Mouse (Mus musculus): ENCODE measurements around the gene Lrba. TPM values are rescaled to one million over a fixed set of nuclear protein-coding genes. Genes with fewer than 3 reads are reported as not detected.

The Lrba gene
- polyA plus RNA-seq, 1 experiment from 2014 or later: 1.8 TPM

- H3K36me3 ChIP-seq (replicated peaks; ENCODE audit: insufficient read depth, low read length): no peaks in the 10 kb centered on the region
- DNase-seq (no peak), ATAC-seq (no peak)
- no peaks in the 10 kb centered on the region for H3K4me1 ChIP-seq (ENCODE audit: insufficient read depth)
- no peaks in the 10 kb centered on the region for H3K9me3 ChIP-seq (ENCODE audit: low read length)
- H3K27ac ChIP-seq (ENCODE audit: low read depth): no peak overlapping the region
- H3K9ac ChIP-seq (replicated peaks): no peak overlapping the region
- no peak overlapping the region for H3K4me3 ChIP-seq (ENCODE audit: low read depth, low read length)
- H3K4me2 ChIP-seq (ENCODE audit: low read depth, low read length): no peak overlapping the region
- no peaks in the 10 kb centered on the region for H3K27me3 ChIP-seq (ENCODE audit: insufficient read depth, low read length)
- no peak for TF ChIP-seq CTCF (IDR thresholded peaks at IDR 0.05; ENCODE audit: low read depth)
- no peak for TF ChIP-seq EP300 (IDR thresholded peaks at IDR 0.05; ENCODE audit: low read depth)
Observed at GRCm38 (mm10) chr3:86641796-86642195, 417.3 kb downstream of the Lrba start.

DNA sequence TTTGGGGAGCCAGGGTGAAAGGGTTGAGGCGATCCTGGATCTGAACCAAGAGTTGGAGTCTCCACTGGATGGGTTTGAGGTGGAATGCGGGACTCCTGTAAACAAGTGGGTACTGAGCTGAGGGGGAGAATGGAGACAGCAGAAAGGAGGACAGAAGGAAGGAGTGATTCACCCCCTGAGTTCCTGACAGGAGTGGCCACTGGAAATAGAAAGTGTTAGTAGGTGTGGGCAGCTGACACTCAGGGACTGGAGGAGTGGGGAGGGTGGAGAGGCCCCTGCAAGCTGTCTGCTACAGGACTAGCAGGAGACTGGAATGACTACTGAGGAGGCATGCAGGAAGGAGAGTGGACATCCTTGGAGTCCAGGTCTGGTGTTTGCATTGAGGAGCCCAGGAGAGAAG lies 422.3 kb downstream of the Lrba start:
- no peak for DNase-seq
- TF ChIP-seq EP300 (IDR thresholded peaks at IDR 0.05; ENCODE audit: low read depth) (no peak), CTCF (IDR thresholded peaks at IDR 0.05; ENCODE audit: low read depth) (no peak)
- Histone ChIP-seq H3K4me1 (ENCODE audit: insufficient read depth) (no peaks in the 10 kb centered on the region), H3K27me3 (ENCODE audit: insufficient read depth, low read length) (no peaks in the 10 kb centered on the region), H3K4me2 (ENCODE audit: low read depth, low read length) (no peak overlapping the region), H3K36me3 (replicated peaks; ENCODE audit: insufficient read depth, low read length) (no peaks in the 10 kb centered on the region), H3K9ac (replicated peaks) (no peak overlapping the region), H3K4me3 (ENCODE audit: low read depth, low read length) (no peak overlapping the region), H3K27ac (ENCODE audit: low read depth) (no peak overlapping the region), H3K9me3 (ENCODE audit: low read length) (no peaks in the 10 kb centered on the region)
- ATAC-seq: no peak
- WGBS (ENCODE audit: insufficient replicate concordance): 80% methylated on average over 2 of the region's 2 CpGs

- DNase-seq: no peak
- TF ChIP-seq EP300 (IDR thresholded peaks at IDR 0.05; ENCODE audit: low read depth) (no peak), CTCF (IDR thresholded peaks at IDR 0.05; ENCODE audit: low read depth) (no peak)
- no peak for ATAC-seq
- Histone ChIP-seq H3K27ac (ENCODE audit: low read depth) (no peak overlapping the region), H3K9ac (replicated peaks) (no peak overlapping the region), H3K36me3 (replicated peaks; ENCODE audit: insufficient read depth, low read length) (no peaks in the 10 kb centered on the region; the same call in 1 of the 2 replicates), H3K4me2 (ENCODE audit: low read depth, low read length) (no peak overlapping the region), H3K9me3 (ENCODE audit: low read length) (no peaks in the 10 kb centered on the region), H3K4me3 (ENCODE audit: low read depth, low read length) (no peak overlapping the region), H3K4me1 (ENCODE audit: insufficient read depth) (no peaks in the 10 kb centered on the region), H3K27me3 (ENCODE audit: insufficient read depth, low read length) (no peaks in the 10 kb centered on the region)
- 67% methylated on average over 3 of the region's 3 CpGs for WGBS (ENCODE audit: insufficient replicate concordance)
Observed at GRCm38 (mm10) chr3:86651006-86651405, 426.5 kb downstream of the Lrba start.

DNA sequence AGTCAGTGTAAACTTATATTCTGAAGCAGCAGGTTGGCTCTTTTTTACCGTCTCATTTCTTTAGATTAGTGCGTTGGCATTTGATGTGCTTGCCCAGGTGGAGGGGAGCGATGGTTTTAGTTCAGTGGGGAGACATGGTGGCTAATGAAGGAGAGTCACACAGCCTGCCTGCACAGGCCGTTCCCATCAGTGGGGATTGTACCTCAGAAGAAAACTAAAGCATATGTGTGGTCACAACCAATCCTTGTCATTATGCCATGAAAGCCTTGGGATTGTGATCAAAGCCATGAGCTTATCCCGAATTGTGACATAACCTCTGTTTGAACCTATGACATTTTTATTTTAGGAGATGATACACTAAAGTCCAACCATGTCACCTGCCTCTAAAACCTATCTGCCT lies 434.8 kb downstream of the Lrba start:
- no peaks in the 10 kb centered on the region for H3K36me3 ChIP-seq (replicated peaks; ENCODE audit: insufficient read depth, low read length)
- no peaks in the 10 kb centered on the region for H3K9me3 ChIP-seq (ENCODE audit: low read length)
- TF ChIP-seq CTCF (IDR thresholded peaks at IDR 0.05; ENCODE audit: low read depth) (no peak), EP300 (IDR thresholded peaks at IDR 0.05; ENCODE audit: low read depth) (no peak)
- no peak overlapping the region for H3K27ac ChIP-seq (ENCODE audit: low read depth)
- H3K4me3 ChIP-seq (ENCODE audit: low read depth, low read length): no peak overlapping the region
- H3K4me2 ChIP-seq (ENCODE audit: low read depth, low read length): no peak overlapping the region
- ATAC-seq: no peak
- H3K27me3 ChIP-seq (ENCODE audit: insufficient read depth, low read length): no peaks in the 10 kb centered on the region
- 89% methylated on average over 5 of the region's 5 CpGs for WGBS (ENCODE audit: insufficient replicate concordance)
- no peak overlapping the region for H3K9ac ChIP-seq (replicated peaks)
- DNase-seq: no peak
- H3K4me1 ChIP-seq (ENCODE audit: insufficient read depth): no peaks in the 10 kb centered on the region

- 20% methylated on average over 3 of the region's 3 CpGs for WGBS (ENCODE audit: insufficient replicate concordance)
- DNase-seq (no peak), ATAC-seq (no peak)
- no peak overlapping the region for H3K4me3 ChIP-seq (ENCODE audit: low read depth, low read length)
- no peak for TF ChIP-seq EP300 (IDR thresholded peaks at IDR 0.05; ENCODE audit: low read depth)
- TF ChIP-seq CTCF (IDR thresholded peaks at IDR 0.05; ENCODE audit: low read depth): no peak
- H3K9ac ChIP-seq (replicated peaks): no peak overlapping the region
- H3K27me3 ChIP-seq (ENCODE audit: insufficient read depth, low read length): no peaks in the 10 kb centered on the region
- no peaks in the 10 kb centered on the region for H3K4me1 ChIP-seq (ENCODE audit: insufficient read depth)
- H3K4me2 ChIP-seq (ENCODE audit: low read depth, low read length): no peak overlapping the region
- H3K27ac ChIP-seq (ENCODE audit: low read depth): no peak overlapping the region
- no peaks in the 10 kb centered on the region for H3K36me3 ChIP-seq (replicated peaks; ENCODE audit: insufficient read depth, low read length)
- H3K9me3 ChIP-seq (ENCODE audit: low read length): no peaks in the 10 kb centered on the region
Observed at GRCm38 (mm10) chr3:86664399-86664798, 439.9 kb downstream of the Lrba start.

DNA sequence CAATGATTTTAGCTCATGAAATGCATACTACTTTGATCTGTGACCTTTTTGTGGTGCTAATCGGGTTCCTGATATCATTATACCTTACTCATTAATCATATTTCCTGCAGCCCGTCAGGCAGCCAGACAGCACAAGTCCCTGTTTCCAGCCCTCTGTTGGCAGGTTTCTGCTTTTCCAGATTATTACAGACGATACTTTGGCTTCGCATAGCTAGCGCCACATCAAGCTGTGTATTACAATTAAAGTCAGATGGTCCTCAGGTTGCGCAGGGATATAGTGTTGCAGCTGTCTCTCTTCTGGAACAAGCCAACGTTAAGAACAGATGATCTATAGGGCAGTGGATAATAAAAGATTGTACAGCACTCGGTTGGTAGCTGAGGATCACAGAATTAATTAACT lies 443.7 kb downstream of the Lrba start:
- Histone ChIP-seq H3K27ac (ENCODE audit: low read depth) (no peak overlapping the region), H3K9me3 (ENCODE audit: low read length) (no peaks in the 10 kb centered on the region), H3K9ac (replicated peaks) (no peak overlapping the region), H3K36me3 (replicated peaks; ENCODE audit: insufficient read depth, low read length) (no peaks in the 10 kb centered on the region), H3K4me1 (ENCODE audit: insufficient read depth) (no peaks in the 10 kb centered on the region), H3K4me2 (ENCODE audit: low read depth, low read length) (no peak overlapping the region), H3K27me3 (ENCODE audit: insufficient read depth, low read length) (no peaks in the 10 kb centered on the region), H3K4me3 (ENCODE audit: low read depth, low read length) (no peak overlapping the region)
- ATAC-seq (no peak), DNase-seq (no peak)
- no peak for TF ChIP-seq EP300 (IDR thresholded peaks at IDR 0.05; ENCODE audit: low read depth)
- TF ChIP-seq CTCF (IDR thresholded peaks at IDR 0.05; ENCODE audit: low read depth): no peak
- 78% methylated on average over 8 of the region's 8 CpGs for WGBS (ENCODE audit: insufficient replicate concordance)

GRCm38 (mm10) chr3:86677573-86678155 lies 453.2 kb downstream of the Lrba start:
- TF ChIP-seq CTCF (IDR thresholded peaks at IDR 0.05; ENCODE audit: low read depth): no peak
- TF ChIP-seq EP300 (IDR thresholded peaks at IDR 0.05; ENCODE audit: low read depth): no peak
- no peaks in the 10 kb centered on the region for H3K4me1 ChIP-seq (ENCODE audit: insufficient read depth)
- no peak for DNase-seq
- no peak overlapping the region for H3K4me2 ChIP-seq (ENCODE audit: low read depth, low read length)
- no peaks in the 10 kb centered on the region for H3K27me3 ChIP-seq (ENCODE audit: insufficient read depth, low read length)
- H3K4me3 ChIP-seq (ENCODE audit: low read depth, low read length): no peak overlapping the region
- H3K9me3 ChIP-seq (ENCODE audit: low read length): no peaks in the 10 kb centered on the region
- no peaks in the 10 kb centered on the region for H3K36me3 ChIP-seq (replicated peaks; ENCODE audit: insufficient read depth, low read length)
- 51% methylated on average over 2 of the region's 2 CpGs for WGBS (ENCODE audit: insufficient replicate concordance)
- H3K9ac ChIP-seq (replicated peaks): no peak overlapping the region
- no peak for ATAC-seq
- no peak overlapping the region for H3K27ac ChIP-seq (ENCODE audit: low read depth)
